13 mouse cellular contexts compared by ENCODE assay signal in the genomic region with DNA sequence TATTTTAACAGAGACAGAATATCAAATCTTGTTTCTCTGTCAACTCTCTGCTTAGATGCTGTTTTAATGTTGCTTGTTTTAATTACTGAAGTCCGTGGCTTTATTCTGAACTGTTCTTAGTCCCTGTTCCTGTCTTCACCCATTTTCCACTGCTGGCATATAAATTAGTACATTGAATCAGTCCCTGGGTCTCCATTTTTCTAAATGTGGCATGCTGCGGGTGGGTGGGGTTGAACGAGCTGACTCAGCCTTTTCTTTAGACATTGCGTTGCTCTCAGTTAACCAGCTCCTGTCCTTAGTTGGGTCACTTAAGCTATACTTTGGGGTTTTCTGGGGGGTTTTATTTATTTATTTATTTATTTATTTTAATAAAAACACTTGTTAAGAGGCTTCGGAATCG. TPM values are rescaled to one million over a fixed set of nuclear protein-coding genes. Genes with fewer than 3 reads are reported as not detected.
A peak's percentile ranks its signal among the peaks of the same experiment; 100 is the strongest.
DNase-seq lines count a peak whose midpoint lies in the region; ATAC-seq and TF ChIP-seq lines count a peak whose summit lies in the region.
"Had no signal": no experiment of that assay in that cellular context is flagged by ENCODE, and none has a peak within 500 bp of the region (broad histone marks: within the 10 kb centered on the region; RNA-seq: fewer than 3 reads in every experiment).

No protein-coding gene starts in this region.

- no peak for ATAC-seq in limb, embryonic 12.5 days (ENCODE audit: insufficient number of reproducible peaks, insufficient read depth, low FRiP score, low TSS enrichment, low read depth)
- ATAC-seq in embryonic facial prominence, embryonic 12.5 days (ENCODE audit: insufficient number of reproducible peaks, insufficient read depth, low FRiP score, low TSS enrichment): no peak
- no peak for ATAC-seq in liver, embryonic 14.5 days (ENCODE audit: insufficient read depth)
- no peak for ATAC-seq in CD4-positive, CD25-positive, alpha-beta regulatory T cell, adult 4 months
- ATAC-seq in hindbrain, embryonic 12.5 days (ENCODE audit: low FRiP score): no peak
- ATAC-seq: forebrain, embryonic 16.5 days; intestine, embryonic 15.5 days had no signal

- peaks cover 10% of the 10 kb centered on the region for H3K4me1 ChIP-seq in limb, embryonic 12.5 days (replicated peaks)
- H3K4me1 ChIP-seq in limb, embryonic 10.5 days: peaks cover 11% of the 10 kb centered on the region
- H3K4me1 ChIP-seq in embryonic facial prominence, embryonic 12.5 days: 0 out of 2 replicates have a peak, but pooled peaks cover 6% of the 10 kb centered on the region
- peaks cover 41 to 45% of the 10 kb centered on the region in 2 experiments for H3K4me1 ChIP-seq in liver, embryonic 14.5 days (replicated peaks; ENCODE audit: control insufficient read depth in 2 of 2, insufficient read depth in 2 of 2, low read length in 1 of 2)
- H3K4me1 ChIP-seq in hindbrain, embryonic 12.5 days: peaks cover 11% of the 10 kb centered on the region

- no peak overlapping the region for H3K4me3 ChIP-seq in limb, embryonic 12.5 days (replicated peaks)
- H3K4me3 ChIP-seq in limb, embryonic 10.5 days: no peak overlapping the region
- H3K4me3 ChIP-seq in embryonic facial prominence, embryonic 12.5 days: no peak overlapping the region
- peak overlapping the region; percentile 82 to 89 for H3K4me3 ChIP-seq in liver, embryonic 14.5 days (ENCODE audit: insufficient read depth in 1 of 2, low read depth in 2 of 2, low read length in 2 of 2)
- no peak overlapping the region for H3K4me3 ChIP-seq in hindbrain, embryonic 12.5 days
- H3K4me3 ChIP-seq: intestine, embryonic 15.5 days had no signal

- peak overlapping the region; percentile 72 for H3K4me2 ChIP-seq in limb, embryonic 12.5 days
- H3K4me2 ChIP-seq in embryonic facial prominence, embryonic 12.5 days (replicated peaks): peak overlapping the region; percentile 71; the same call in 1 of the 2 replicates
- peak overlapping the region; percentile 95 for H3K4me2 ChIP-seq in liver, embryonic 14.5 days (ENCODE audit: low read depth)
- H3K4me2 ChIP-seq in hindbrain, embryonic 12.5 days (replicated peaks): no peak overlapping the region

- no peak for DNase-seq in limb, embryonic 10.5 days (ENCODE audit: low spot score)
- DNase-seq in NIH3T3 (ENCODE audit: low read depth): peak; percentile 9
- no peak for DNase-seq in liver, embryonic 14.5 days (ENCODE audit: low read depth in 3 of 3, low spot score in 3 of 3)
- no peak for DNase-seq in cerebellum, adult 8-10 months
- DNase-seq: adrenal gland, postnatal 36 days; cerebellum, postnatal 14 days; lung, adult 18-20 months had no signal

- no peaks in the 10 kb centered on the region for H3K36me3 ChIP-seq in limb, embryonic 12.5 days
- no peaks in the 10 kb centered on the region for H3K36me3 ChIP-seq in limb, embryonic 10.5 days
- H3K36me3 ChIP-seq in embryonic facial prominence, embryonic 12.5 days: no peaks in the 10 kb centered on the region
- H3K36me3 ChIP-seq in liver, embryonic 14.5 days (replicated peaks; ENCODE audit: control insufficient read depth, insufficient read depth, low read depth): peaks cover 37% of the 10 kb centered on the region
- no peaks in the 10 kb centered on the region for H3K36me3 ChIP-seq in hindbrain, embryonic 12.5 days
- H3K36me3 ChIP-seq: intestine, embryonic 15.5 days had no signal

- WGBS in limb, embryonic 12.5 days: 72% methylated on average over 6 of the region's 6 CpGs
- 83% methylated on average over 6 of the region's 6 CpGs for WGBS in limb, embryonic 10.5 days
- 70% methylated on average over 6 of the region's 6 CpGs for WGBS in embryonic facial prominence, embryonic 12.5 days
- WGBS in liver, embryonic 14.5 days (ENCODE audit: insufficient replicate concordance): 34% methylated on average over 6 of the region's 6 CpGs
- 67% methylated on average over 6 of the region's 6 CpGs for WGBS in hindbrain, embryonic 12.5 days

- H3K9me3 ChIP-seq in limb, embryonic 12.5 days: no peaks in the 10 kb centered on the region
- H3K9me3 ChIP-seq in limb, embryonic 10.5 days (replicated peaks): no peaks in the 10 kb centered on the region
- no peaks in the 10 kb centered on the region for H3K9me3 ChIP-seq in embryonic facial prominence, embryonic 12.5 days
- no peaks in the 10 kb centered on the region for H3K9me3 ChIP-seq in liver, embryonic 14.5 days (ENCODE audit: control insufficient read depth, low read length)
- H3K9me3 ChIP-seq in hindbrain, embryonic 12.5 days (replicated peaks): no peaks in the 10 kb centered on the region
- H3K9me3 ChIP-seq: intestine, embryonic 15.5 days had no signal

- TF ChIP-seq EP300 in liver, embryonic 14.5 days (IDR thresholded peaks at IDR 0.05; ENCODE audit: low read depth): no peak

- TF ChIP-seq CTCF in liver, embryonic 14.5 days (IDR thresholded peaks at IDR 0.05; ENCODE audit: low read depth): no peak

- H3K9ac ChIP-seq in limb, embryonic 12.5 days (replicated peaks): no peak overlapping the region
- H3K9ac ChIP-seq in embryonic facial prominence, embryonic 12.5 days: no peak overlapping the region
- H3K9ac ChIP-seq in liver, embryonic 14.5 days (replicated peaks): peak overlapping the region; percentile 96
- H3K9ac ChIP-seq in hindbrain, embryonic 12.5 days: no peak overlapping the region
- H3K9ac ChIP-seq: intestine, embryonic 15.5 days had no signal

- no peak overlapping the region for H3K27ac ChIP-seq in limb, embryonic 12.5 days
- H3K27ac ChIP-seq in limb, embryonic 10.5 days: no peak overlapping the region
- H3K27ac ChIP-seq in embryonic facial prominence, embryonic 12.5 days: no peak overlapping the region
- peak overlapping the region; percentile 76 for H3K27ac ChIP-seq in liver, embryonic 14.5 days
- H3K27ac ChIP-seq in hindbrain, embryonic 12.5 days: no peak overlapping the region
- H3K27ac ChIP-seq: intestine, embryonic 15.5 days had no signal

- H3K27me3 ChIP-seq in limb, embryonic 12.5 days: peaks cover 10% of the 10 kb centered on the region
- peaks cover 26% of the 10 kb centered on the region for H3K27me3 ChIP-seq in limb, embryonic 10.5 days (ENCODE audit: low read depth, poor library complexity, severe bottlenecking)
- H3K27me3 ChIP-seq in embryonic facial prominence, embryonic 12.5 days: peaks cover 7% of the 10 kb centered on the region
- no peaks in the 10 kb centered on the region for H3K27me3 ChIP-seq in liver, embryonic 14.5 days (ENCODE audit: control insufficient read depth, insufficient read depth, low read length)
- H3K27me3 ChIP-seq in hindbrain, embryonic 12.5 days: peaks cover 11% of the 10 kb centered on the region
- H3K27me3 ChIP-seq: intestine, embryonic 15.5 days had no signal

RNA-seq across cellular contexts. Expression of a gene that starts 3.6 kb away (rescaled TPM):
- polyA plus RNA-seq in limb, embryonic 12.5 days (2016; fragmentation: Nextera tagmentation; extraction: Ambion mirVana): 7.4 and 9.6 TPM in 2 replicates
- 4.0 and 4.2 TPM in 2 replicates for polyA plus RNA-seq in limb, embryonic 10.5 days (2016; fragmentation: Nextera tagmentation; extraction: Ambion mirVana)
- polyA plus RNA-seq in embryonic facial prominence, embryonic 12.5 days (2016; fragmentation: Nextera tagmentation; extraction: Ambion mirVana): 7.0 and 7.6 TPM in 2 replicates
- 20.2 and 30.5 TPM in 2 replicates for polyA plus RNA-seq in liver, embryonic 14.5 days (2012; rRNA removed)
- polyA plus RNA-seq in liver, embryonic 14.5 days (2014; fragmentation: Nextera tagmentation; extraction: Ambion mirVana): 41.2 and 44.0 TPM in 2 replicates
- 1 to 10 TPM; 3.4 to 3.5 TPM for polyA plus RNA-seq in CD4-positive, CD25-positive, alpha-beta regulatory T cell, adult 4 months (2017; shearing (Covaris generic))
- polyA plus RNA-seq in hindbrain, embryonic 12.5 days (2016; fragmentation: Nextera tagmentation; extraction: Ambion mirVana): 7.8 and 8.4 TPM in 2 replicates

Comparison
In these comparisons a context has a peak if more than half of its experiments do, and no peak if none do; other contexts are left out.
1. H3K4me3 ChIP-seq: peak in liver, embryonic 14.5 days (2 of 2); none in limb, embryonic 12.5 days (single experiment), limb, embryonic 10.5 days (single experiment), embryonic facial prominence, embryonic 12.5 days (single experiment) and hindbrain, embryonic 12.5 days (single experiment).